Mouse (Mus musculus): ENCODE data around the gene Mex3d.
A peak's percentile ranks its signal among the peaks of the same experiment; 100 is the strongest.
"Not testable (repeated sequence)": the region's sequence is repeated elsewhere in the genome, so short reads cannot be mapped to it uniquely, and the experiment has no call there.

Mex3d gene

DNA sequence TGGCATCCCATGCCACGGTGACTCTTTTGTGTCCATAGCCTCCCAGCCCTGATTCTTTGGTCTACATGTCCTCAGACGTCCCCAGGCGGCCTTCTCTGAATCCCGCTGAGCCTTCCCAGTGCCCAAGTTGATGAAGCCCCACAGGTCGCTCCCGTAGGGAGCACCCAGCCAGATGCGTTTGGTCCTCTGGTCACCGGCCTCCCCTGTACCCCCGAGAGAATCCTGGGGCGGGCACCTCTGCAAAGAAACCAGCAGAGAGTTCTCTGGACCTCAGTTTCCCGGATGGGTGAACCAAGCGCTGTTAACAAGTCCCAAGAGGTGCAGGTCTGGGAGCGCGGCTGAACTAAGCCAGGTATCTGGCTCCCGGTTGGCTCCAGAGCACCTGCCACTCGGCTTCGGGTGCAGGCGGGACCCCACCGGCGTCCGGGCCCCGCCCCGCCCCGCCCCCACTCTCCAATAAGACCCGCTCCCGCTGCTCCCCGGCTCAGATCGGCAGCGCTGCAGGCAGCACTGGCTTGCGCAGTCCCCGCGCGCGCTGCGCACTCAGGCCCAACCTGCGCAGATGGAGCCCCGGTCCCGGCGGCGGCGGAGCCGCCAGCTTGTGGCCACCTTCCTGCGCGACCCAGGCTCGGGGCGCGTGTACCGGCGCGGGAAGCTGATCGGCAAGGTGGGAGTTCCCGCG lies 31.3 kb downstream of the Mex3d start, which contains the start of gene Plk5:
TSS of gene Plk5 (plus strand) at position 459 of the 682 bp plus-strand sequence.
- DNase-seq (ENCODE audit: low spot score): no peak

DNA sequence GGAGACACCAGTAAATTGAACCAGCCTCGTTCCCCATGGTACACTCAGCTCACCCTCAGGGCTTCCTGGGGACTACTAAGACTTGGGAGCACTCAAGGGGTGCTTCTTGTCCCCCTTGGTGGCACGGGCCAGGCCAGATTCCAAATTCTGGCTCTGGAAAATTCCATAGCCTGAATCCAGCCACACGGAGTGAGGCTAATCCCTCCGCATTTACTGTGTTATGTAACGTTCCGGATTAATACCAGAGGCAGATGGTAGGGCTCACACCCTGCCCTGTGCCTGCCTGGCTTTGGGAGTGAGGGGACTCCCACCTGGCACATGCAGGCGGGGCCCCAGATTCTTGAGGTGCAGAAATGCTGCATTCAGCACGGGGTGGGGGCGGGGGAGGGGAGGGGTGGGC lies 32.0 kb downstream of the Mex3d start:
- DNase-seq (ENCODE audit: low spot score): no peak

DNA sequence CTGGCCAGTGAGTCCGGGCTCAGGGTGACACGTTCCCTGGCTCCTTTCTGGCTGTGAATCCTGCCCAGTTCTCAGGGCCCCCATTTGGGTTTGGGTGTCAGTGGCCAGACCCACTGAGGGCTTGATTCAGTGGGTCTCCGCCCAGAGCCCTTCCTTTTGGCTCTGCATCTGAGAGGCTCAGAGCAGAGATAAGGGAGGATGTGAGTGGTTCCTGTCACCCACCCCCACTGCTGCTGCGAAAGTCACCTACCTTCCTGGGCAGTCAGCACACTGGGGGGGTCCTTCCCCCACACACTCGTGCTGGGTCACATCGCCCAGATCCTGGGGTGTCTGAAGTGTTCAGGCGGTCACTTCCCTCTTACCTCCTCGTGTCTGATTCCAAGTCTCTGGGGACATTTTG lies 34.7 kb downstream of the Mex3d start:
- no peak for DNase-seq (ENCODE audit: low spot score)

DNA sequence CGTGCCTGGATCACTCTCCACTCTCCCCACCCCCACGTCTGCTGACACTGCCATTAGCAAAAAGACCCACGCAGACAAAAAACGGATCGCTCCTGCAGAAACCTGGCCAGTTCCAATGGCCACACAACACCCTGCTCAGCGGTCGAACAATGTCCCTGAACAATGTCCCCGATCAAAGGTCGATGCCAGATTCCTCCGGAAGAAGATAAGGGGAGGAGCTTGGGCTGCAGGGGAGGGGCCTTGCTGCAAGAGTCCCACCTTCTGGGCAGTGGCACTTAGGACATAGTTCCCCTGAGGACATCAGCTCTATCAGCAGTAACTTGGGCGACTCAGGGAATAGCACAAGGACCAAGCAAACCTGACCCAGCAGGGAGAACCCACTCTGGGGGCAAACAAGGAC lies 35.6 kb downstream of the Mex3d start:
- DNase-seq (ENCODE audit: low spot score): no peak

DNA sequence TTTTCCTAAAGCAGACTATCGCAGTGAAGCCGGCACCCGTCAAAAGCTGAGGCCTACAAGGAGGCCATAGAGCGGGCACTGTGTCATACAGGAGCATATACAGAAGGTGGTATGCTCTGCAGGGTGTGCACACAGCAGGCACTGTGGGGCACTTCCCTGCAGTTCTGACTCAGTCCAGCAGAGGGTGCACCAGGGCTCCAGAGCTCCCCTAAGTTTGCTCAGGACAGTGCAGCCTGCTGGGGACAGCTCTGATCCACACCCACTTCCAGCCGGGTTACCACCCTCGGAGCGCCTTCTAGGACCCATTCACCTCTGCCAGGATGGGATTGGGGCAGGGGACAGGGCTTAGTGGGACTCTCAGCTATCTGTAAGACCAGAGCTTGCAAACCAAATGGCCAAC lies 37.2 kb downstream of the Mex3d start:
- DNase-seq (ENCODE audit: low spot score): peak; percentile 86

DNA sequence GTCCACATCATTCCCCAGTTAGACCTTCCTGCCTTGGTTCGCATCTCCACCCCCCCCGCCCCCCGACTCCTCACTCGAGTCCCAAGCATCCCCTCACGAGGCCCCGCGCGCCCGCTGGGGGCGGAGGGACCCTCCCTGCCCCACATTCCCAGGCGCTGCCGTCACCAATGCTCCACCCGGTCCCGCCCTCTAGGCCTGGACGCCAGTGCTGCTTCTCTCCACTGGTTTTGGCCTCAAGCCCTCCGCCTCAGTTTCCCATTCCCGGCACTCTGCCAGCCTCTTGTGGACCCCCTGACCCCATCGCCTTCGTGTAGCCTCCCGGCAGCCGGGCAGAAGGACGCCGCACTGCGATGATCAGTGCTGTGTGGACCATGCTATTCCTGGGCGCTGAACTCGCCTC lies 38.5 kb downstream of the Mex3d start:
- no peak for DNase-seq (ENCODE audit: low spot score)

DNA sequence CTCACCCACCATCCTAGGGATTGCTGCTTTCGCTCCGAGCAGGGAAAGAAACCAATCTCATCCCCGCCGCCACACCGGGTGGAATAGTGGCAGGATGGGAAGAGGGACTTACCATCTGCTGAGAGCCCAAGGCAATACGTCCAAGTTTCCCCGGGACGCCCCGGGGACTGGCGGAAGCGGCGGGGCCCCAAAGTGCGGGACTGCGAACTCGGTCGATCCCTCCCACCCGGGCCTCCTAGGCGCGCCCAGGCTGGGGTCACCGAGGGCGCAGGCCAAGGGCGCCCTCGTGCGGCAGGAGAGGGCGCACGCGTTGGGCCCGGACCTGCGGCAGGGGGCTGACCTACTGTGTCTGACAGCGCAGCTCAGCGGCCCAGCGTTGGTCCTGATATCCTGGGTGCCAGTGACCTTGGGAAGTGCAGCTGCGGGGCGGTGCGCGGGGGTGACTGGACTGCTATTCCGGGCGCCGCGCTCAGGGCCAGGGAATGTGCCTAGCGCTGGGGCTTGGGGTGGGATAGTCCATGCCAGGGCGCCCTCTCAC lies 39.1 kb downstream of the Mex3d start, which contains the start of gene Adamtsl5:
TSS of gene Adamtsl5 (minus strand) at position 169 of the 538 bp plus-strand sequence.
- peak; percentile 62 for DNase-seq (ENCODE audit: low spot score)

DNA sequence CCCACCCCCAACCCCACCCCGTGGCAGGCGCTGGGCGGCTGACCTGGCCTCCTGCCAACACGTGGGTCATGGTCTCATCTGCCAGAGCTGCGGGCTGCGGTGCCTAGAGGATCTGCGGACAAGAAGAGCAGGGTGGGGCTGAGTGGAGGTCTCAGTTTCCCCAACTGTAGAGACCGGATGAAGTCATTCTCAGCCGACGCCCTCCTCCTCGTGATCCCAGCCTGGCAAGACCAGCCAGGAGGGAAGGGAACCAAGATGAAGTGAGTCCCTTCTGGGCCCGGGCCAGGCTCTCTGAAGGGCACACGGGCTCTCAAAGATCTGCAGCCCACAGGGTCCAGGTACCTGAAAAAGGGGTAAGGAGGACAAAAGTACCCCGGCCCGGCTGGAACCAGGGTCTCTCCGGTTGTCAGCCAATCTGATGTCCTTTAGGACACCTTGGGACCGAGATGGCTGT lies 39.9 kb downstream of the Mex3d start:
- no peak for DNase-seq (ENCODE audit: low spot score)

DNA sequence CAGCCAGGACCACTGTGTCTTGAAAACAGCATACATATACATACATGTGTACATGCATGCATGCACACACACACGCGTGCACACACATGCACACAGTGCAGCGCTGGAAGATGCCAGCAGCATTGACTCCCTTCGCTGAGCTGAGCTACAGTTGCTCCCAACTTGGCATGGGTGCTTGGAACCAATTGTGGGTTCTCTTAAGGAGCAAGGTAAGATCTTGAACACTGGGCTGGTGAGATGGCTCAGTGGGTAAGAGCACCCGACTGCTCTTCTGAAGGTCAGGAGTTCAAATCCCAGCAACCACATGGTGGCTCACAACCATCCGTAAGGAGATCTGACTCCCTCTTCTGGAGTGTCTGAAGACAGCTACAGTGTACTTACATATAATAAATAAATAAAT lies 41.5 kb downstream of the Mex3d start:
- not testable (repeated sequence) for DNase-seq (ENCODE audit: low spot score)

DNA sequence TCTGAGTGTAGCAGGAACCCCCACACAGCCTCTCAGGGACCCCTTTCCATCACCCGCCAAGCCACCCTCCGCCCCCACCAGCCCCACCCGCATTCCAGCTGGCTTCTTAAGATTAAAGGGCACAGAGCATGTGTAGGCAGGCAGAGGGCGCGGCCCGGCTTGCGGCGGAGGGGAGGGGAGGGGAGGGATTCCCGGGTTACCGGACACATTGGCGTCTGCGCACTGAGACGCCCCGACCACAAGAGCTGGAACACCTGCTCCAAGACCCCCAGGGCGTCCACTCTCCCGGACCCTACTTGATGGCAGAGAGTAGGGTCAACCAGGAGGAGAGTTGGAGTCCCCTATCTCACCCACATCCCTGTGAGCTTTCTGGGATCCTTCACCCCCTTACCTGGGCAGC lies 42.3 kb downstream of the Mex3d start:
- DNase-seq (ENCODE audit: low spot score): peak; percentile 63

DNA sequence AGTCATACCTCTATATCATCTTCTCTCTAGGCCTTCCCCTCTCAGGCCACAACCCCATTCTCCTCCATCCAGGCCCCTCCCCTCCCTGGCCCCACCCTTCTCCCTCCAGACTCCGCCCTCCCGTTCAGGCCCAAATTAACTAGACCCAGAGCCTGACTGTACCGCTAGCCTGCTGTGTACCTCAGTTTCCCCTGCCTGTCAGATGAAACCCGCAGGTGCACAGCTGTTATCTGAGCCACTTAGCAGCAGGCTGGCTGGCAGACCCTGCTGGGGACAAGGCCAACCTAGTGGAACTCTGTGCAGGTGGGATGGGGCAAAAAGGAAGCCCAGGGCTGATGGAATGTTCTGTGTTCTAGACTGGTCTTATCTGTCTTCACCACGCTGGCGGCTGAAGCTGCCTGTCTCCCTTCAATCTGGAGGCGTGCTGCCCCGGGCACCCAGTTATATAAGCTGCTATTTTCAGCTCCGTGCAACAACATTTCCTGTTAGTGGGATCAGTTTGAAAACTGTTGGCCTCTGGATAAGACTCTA lies 43.3 kb downstream of the Mex3d start:
- DNase-seq (ENCODE audit: low spot score): peak; percentile 74

DNA sequence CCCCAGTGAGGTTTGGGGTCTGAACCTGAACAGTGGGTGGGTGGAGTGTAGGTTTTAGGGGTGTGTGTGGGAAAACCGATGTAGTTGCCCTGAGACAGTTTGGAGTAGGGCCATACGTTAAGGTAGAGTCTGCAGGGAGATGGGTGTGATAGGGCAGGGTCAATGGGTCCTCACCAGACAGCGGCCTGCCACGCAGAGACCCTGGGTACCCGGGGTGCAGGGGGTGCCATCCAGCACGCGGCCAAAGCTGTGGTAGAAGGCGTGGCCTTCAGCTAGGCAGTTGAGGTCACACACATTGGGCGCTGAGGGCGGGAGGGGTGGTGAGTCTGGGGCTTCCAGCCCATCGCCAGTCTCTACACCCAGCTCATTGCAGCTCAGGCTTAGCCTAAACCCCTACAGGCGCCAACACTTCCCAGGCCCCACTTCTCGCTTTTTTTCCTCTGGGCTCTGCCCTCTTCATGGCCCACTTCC lies 44.0 kb downstream of the Mex3d start:
- DNase-seq (ENCODE audit: low spot score): no peak

DNA sequence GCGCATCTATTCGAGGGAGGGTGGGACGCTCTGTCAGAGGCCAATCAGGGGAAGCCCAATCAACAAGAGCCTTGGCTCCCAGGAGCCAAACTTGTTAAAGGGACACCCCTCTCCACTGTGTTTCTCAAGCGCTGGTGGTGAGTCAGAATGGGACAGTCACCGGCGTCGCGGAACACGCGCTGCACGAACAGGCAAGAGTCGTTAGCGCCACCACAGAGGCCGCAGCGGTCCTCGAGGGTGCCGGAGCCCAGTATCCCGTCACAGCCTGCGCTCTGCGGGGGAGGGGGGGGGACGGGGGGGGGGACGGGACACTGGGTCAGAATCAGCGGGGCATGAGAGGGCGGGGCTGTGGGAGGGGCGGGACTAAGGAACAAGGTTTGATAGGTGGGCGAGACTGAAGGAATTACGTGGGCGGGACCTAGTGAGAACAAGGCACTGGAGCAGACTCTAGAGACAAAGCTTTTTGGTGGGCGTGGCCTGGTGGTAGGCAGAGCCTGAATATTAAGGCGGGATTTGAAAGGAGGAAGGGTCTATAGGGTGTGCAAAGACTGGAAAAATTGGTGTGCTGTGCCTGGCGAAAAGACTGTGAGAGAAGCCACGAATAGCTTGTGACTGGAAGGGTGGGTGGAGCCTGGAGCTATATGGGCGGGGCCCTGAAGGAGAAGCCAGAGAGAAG lies 44.6 kb downstream of the Mex3d start:
- DNase-seq (ENCODE audit: low spot score): peak; percentile 61

DNA sequence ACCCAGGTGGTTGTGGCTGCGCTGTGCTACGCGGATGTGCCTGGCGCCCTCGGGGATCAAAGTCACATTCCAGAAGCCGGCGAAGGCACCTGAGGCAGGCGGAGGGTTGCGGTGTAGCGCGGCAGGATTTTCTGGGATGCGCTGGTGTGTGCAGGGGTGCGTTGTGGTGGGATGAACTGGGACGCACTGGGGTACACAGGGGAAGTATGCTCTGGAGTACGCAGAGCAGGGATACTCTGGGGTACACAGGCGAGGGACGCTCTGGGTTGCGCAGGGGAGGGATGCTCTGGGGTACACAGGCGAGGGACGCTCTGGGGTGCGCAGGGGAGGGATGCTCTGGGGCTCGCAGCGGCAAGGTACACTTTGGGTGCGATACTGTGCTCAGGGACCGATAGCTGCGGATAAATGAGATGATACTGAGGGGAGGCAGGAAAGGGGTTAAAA lies 45.1 kb downstream of the Mex3d start:
- no peak for DNase-seq (ENCODE audit: low spot score)

DNA sequence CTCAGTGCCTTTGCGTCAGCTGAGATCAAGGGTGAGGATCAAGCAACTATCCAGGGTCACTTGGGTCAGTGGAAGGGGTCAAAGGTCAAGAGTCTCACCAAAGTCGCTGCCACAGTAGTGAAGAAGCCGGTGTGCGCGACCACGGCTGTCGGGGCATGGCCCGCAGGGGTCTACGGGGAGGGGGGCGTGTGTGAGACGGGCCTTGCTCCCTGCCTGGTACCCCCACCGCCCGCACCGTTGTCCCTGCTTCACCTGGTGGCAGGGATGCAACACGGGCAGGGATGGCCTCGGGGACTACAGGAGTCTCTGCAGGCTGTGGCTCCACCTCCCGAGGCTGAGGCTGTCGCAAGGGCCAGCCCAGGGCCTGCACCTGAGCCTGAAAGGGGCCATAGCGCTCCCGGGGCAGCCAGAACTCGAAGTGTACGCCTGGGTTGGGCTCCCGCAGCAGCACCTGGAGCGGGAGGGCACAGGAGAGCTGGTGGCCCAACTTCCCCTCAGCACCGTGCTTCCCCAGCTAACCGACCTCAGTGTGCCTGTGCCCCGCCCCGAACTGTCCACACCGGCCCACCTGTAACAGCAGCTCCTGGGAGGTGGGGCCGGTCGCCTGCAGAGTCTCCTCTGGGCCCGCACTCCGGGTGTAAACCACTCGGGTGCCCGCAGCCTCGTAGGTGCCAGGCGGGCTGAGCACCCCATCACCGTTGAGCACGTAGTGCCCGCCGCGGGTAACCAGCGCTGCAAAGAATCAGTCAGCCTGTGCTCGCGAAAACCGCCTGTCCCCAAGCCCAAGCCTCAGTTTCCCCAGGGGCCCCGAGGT lies 45.8 kb downstream of the Mex3d start:
- no peak for DNase-seq (ENCODE audit: low spot score)

DNA sequence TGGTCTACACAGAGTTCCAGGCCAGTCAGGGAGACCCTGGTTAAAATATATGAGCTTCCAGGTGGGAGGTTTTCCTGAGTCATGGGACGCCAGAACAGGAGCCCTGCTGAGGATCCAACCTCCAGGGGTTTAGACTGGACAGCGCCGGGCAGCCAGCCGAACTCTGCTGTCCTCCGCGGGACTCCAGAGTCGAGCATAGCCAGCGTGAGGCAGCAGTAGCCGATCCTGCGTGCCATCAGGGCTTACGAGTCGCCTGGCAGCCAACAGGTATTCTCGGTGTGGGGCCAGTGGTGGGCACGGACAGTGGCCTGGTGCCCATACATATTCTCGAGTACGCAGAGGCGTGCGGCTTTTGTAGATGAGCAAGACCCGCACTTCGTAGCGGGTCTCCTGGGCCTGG lies 46.4 kb downstream of the Mex3d start:
- DNase-seq (ENCODE audit: low spot score): no peak

DNA sequence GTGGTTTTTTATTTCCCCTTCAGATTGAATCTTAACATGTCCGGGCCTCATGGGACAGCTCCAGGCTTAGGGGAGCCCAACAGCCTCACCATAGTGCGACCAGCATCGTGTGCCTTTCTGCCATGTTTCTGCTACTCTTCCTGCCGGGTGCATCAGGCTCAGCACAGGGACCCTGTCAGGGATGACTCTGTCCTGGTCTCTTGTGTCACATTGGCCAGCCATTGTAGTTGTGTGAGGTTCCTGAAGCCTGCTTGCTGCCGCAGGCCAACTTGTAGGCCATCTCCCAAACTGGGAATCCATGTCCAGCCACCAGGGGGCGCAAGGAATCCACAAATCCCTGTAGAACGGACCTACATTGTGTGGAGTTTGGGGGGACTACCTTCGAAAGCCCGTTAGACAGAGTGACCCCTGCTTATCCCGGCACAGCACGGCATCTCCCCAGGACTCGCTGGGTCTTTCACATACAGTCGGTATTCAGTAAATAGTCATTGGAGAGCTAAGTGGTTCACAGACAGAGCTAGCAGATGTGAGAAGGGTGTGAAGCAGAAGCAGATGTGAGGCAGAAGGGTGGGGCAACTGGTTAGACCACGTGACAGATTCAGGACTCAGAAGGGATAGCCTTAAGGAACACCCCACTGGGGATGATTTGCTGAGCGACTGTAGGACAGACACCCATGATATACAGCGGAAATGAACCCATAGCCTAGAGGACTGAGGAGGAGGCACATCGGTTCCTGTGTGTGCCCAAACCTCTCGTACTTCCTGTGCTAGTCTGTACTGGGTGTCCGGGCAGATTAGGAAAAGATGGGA lies 47.3 kb downstream of the Mex3d start:
- DNase-seq (ENCODE audit: low spot score): peak; percentile 85

DNA sequence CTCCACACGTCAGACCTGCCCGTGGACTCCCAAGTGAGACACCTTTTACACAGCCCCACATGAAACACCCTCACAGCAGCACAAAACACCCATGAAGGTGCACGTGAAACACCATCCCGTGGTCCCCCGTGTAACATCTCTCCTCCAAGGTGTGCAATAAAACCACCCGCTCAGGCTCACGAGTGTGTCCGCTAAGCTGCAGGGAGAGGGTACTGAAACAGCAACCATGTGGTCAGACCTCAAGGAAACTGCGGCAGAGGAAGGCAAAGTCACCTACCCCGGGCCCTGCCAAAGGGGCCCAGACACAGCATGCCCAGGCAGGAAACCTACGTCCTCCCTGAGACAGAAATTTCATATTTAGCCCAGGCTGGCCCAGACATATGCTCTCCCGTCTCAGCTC lies 51.2 kb downstream of the Mex3d start:
- DNase-seq (ENCODE audit: low spot score): no peak

DNA sequence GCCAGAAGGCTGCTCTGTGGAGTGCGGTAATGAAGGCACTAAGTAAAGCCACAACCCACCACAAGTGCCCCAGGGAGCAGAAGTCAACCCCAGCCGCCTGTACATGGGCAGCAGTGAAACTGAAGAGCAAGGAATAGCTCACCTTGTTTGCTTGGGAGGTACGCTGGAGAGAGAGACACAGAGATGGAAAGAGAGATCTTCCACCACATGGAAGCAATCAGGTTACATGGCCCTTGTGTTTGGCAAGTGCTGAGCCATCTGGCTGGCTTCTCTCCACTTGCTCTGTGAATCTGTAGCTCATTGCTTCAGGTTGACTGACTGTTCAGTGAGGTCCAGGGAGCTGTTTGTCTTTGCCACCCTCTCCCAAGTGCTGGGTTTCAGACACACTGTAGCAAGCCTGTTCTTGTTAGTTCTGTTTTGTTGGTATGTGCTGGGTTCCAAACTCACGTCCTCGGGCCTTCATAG lies 54.9 kb downstream of the Mex3d start:
- DNase-seq (ENCODE audit: low spot score): no peak

DNA sequence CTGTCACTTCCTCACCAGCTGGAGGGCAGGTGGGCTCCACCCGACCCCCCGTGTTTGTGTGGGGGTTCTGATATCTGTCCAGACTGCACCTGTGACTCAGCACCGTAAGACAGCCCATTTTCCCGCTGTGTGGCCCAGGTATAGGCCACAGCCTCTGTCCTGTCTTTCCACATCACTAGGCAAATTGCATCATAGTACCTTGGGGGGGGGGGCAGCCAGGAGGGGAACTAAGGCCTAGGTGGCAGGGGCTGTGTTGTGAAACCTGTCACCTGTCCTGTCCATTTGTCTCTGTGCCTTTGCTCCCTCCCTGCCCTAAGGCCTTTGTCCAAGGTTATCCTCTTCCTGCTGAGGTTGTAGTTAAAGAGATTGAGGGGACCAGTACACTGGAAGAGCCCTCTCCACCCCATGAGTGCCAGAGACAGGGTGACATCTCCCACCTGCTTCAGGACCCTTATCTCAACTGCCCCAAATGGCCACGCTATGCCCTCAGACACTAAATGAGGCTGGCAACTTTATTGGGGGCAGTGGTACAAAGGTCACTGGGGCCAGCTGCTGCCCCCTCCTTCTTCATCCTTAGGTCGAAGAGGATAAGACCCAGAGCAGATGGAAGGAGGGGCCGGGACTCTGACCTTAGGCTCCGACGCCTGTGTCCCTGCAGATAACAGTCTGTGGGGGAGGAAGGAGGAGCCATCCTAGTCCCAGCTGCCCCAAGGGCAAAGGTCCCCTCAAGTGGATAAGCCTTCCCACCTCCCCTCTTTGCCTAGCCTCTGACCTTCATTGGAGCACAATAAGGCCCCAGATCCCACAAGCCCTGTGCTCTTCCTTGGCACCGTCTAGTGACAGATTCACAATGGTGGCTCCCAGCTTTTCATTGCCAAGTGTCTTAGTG lies 55.6 kb downstream of the Mex3d start:
- no peak for DNase-seq (ENCODE audit: low spot score)
